Mouse (Mus musculus) MEL (cell line): ENCODE data around the gene Ripor2. TPM values are rescaled to one million over a fixed set of nuclear protein-coding genes. Genes with fewer than 3 reads are reported as not detected.
A peak's percentile ranks its signal among the peaks of the same experiment; 100 is the strongest.

Source experiments
- DNase-seq: peaks from one replicate; pipeline ENCODE4 v3.0.0; 2011; ENCODE audit warnings: low read depth, low spot score
- H3K27ac ChIP-seq: 2 replicates; pipeline ENCODE4 v1.5.1; 2012; ENCODE audit warnings: low read depth, mild to moderate bottlenecking, control low read depth, low read length, moderate library complexity; ENCODE audit not compliant: control insufficient read depth
- H3K27me3 ChIP-seq, 2 experiments: fragments of 150-350 bp in 1 of 2; sonication (generic) in 1 of 2; 2 replicates each; pipeline ENCODE4 v1.6.1; 2012; ENCODE audit warnings: low read length in 2 of 2, mild to moderate bottlenecking in 2 of 2, improper control_type of control experiment in 1 of 2, moderate library complexity in 1 of 2; ENCODE audit not compliant: insufficient read depth in 2 of 2, control insufficient read depth in 1 of 2
- H3K36me3 ChIP-seq, 2 experiments: 2 replicates each; pipeline ENCODE4 v1.6.1; 2012 to 2014; ENCODE audit warnings: low read length in 2 of 2, improper control_type of control experiment in 1 of 2, inconsistent platforms in 1 of 2, mild to moderate bottlenecking in 1 of 2; ENCODE audit not compliant: insufficient read depth in 2 of 2, control insufficient read depth in 1 of 2
- H3K4me1 ChIP-seq, 2 experiments: fragments of 150-350 bp in 1 of 2; sonication (generic) in 1 of 2; 2 replicates each; pipeline ENCODE4 v1.6.1; 2012; ENCODE audit warnings: low read length in 2 of 2, improper control_type of control experiment in 1 of 2, mild to moderate bottlenecking in 1 of 2; ENCODE audit not compliant: insufficient read depth in 2 of 2, control insufficient read depth in 1 of 2
- H3K4me3 ChIP-seq, 2 experiments: fragments of 150-350 bp in 1 of 2; sonication (generic) in 1 of 2; 2 replicates each; pipeline ENCODE4 v1.5.1; 2012; ENCODE audit warnings: low read depth in 2 of 2, low read length in 2 of 2, mild to moderate bottlenecking in 2 of 2, moderate library complexity in 2 of 2, control low read depth in 1 of 2, improper control_type of control experiment in 1 of 2; ENCODE audit not compliant: control insufficient read depth in 1 of 2, insufficient read depth in 1 of 2
- H3K79me2 ChIP-seq: 2 replicates; pipeline ENCODE4 v1.6.1; 2012; ENCODE audit warnings: mild to moderate bottlenecking, low read length, moderate library complexity; ENCODE audit not compliant: control insufficient read depth, poor library complexity, insufficient read depth
- H3K9ac ChIP-seq: 2 replicates; pipeline ENCODE4 v1.6.1; 2012; ENCODE audit warnings: low read depth, mild to moderate bottlenecking, control low read depth, low read length, moderate library complexity; ENCODE audit not compliant: control insufficient read depth, poor library complexity, severe bottlenecking
- H3K9me3 ChIP-seq: fragments of 150-350 bp; sonication (generic); replicated peaks from 2 replicates; pipeline ENCODE4 v1.6.1; 2012; ENCODE audit warnings: mild to moderate bottlenecking, low read length, improper control_type of control experiment, moderate library complexity; ENCODE audit not compliant: insufficient read depth
- CHD2 ChIP-seq: IDR thresholded peaks from 2 replicates; pipeline ENCODE4 v1.6.1; 2011; ENCODE audit warnings: low read length, improper control_type of control experiment
- ELF1 ChIP-seq: IDR thresholded peaks from 2 replicates; pipeline ENCODE4 v1.6.1; 2014; ENCODE audit warnings: low read depth, mild to moderate bottlenecking, inconsistent platforms, low read length, improper control_type of control experiment, moderate library complexity
- EP300 ChIP-seq, 2 experiments: IDR thresholded peaks; 2 replicates each; pipeline ENCODE4 v1.6.1; 2011; ENCODE audit warnings: improper control_type of control experiment in 2 of 2, low read length in 2 of 2, low read depth in 1 of 2, mild to moderate bottlenecking in 1 of 2
- ETS1 ChIP-seq: IDR thresholded peaks from 2 replicates; pipeline ENCODE4 v1.6.1; 2012; ENCODE audit warnings: low read depth, mild to moderate bottlenecking, inconsistent platforms, low read length, improper control_type of control experiment, moderate library complexity
- GABPA ChIP-seq: IDR thresholded peaks from 2 replicates; pipeline ENCODE4 v1.6.1; 2012; ENCODE audit warnings: low read depth, mild to moderate bottlenecking, inconsistent platforms, low read length, improper control_type of control experiment, moderate library complexity
- GATA1 ChIP-seq: IDR thresholded peaks from 2 replicates; pipeline ENCODE4 v1.6.1; 2011; ENCODE audit warnings: low read depth, low read length, improper control_type of control experiment
- HCFC1 ChIP-seq: IDR thresholded peaks from 2 replicates; pipeline ENCODE4 v1.6.1; 2012; ENCODE audit warnings: low read depth, mild to moderate bottlenecking, inconsistent platforms, low read length, improper control_type of control experiment, moderate library complexity
- JUND ChIP-seq: IDR thresholded peaks from 2 replicates; pipeline ENCODE4 v1.6.1; 2011; ENCODE audit warnings: low read depth, mild to moderate bottlenecking, improper control_type of control experiment, low read length
- KAT2A ChIP-seq: conservative IDR thresholded peaks from 2 replicates; pipeline ENCODE4 v1.6.1; 2012; ENCODE audit warnings: low read depth, low read length, improper control_type of control experiment, inconsistent platforms
- MAFK ChIP-seq: IDR thresholded peaks from 2 replicates; pipeline ENCODE4 v1.6.1; 2011; ENCODE audit warnings: low read depth, mild to moderate bottlenecking, low read length, improper control_type of control experiment, borderline replicate concordance
- MAX ChIP-seq: IDR thresholded peaks from 2 replicates; pipeline ENCODE4 v1.6.1; 2011; ENCODE audit warnings: low read length, improper control_type of control experiment
- MAZ ChIP-seq: IDR thresholded peaks from 2 replicates; pipeline ENCODE4 v1.6.1; 2012; ENCODE audit warnings: low read depth, mild to moderate bottlenecking, inconsistent platforms, low read length, improper control_type of control experiment
- MXI1 ChIP-seq: IDR thresholded peaks from 2 replicates; pipeline ENCODE4 v1.6.1; 2011; ENCODE audit warnings: mild to moderate bottlenecking, low read depth, low read length, improper control_type of control experiment
- MYB ChIP-seq: IDR thresholded peaks from 2 replicates; pipeline ENCODE4 v1.6.1; 2011; ENCODE audit warnings: mild to moderate bottlenecking, low read depth, low read length, improper control_type of control experiment
- NELFE ChIP-seq: IDR thresholded peaks from 2 replicates; pipeline ENCODE4 v1.6.1; 2011; ENCODE audit warnings: low read depth, low read length, improper control_type of control experiment
- POLR2A ChIP-seq, 2 experiments: IDR thresholded peaks; 2 replicates each; pipeline ENCODE4 v1.6.1; 2011 to 2012; ENCODE audit warnings: low read length in 2 of 2, mild to moderate bottlenecking in 2 of 2, control low read depth in 1 of 2, improper control_type of control experiment in 1 of 2, low read depth in 1 of 2, moderate library complexity in 1 of 2; ENCODE audit not compliant: control insufficient read depth in 1 of 2, insufficient read depth in 1 of 2, poor library complexity in 1 of 2
- POLR2AphosphoS5 ChIP-seq: IDR thresholded peaks from 2 replicates; pipeline ENCODE4 v1.6.1; 2012; ENCODE audit warnings: low read depth, borderline replicate concordance, mild to moderate bottlenecking, inconsistent platforms, low read length, moderate library complexity, mixed read lengths
- RAD21 ChIP-seq: IDR thresholded peaks from 2 replicates; pipeline ENCODE4 v1.6.1; 2011; ENCODE audit warnings: mild to moderate bottlenecking, low read depth, low read length, improper control_type of control experiment
- RCOR1 ChIP-seq: IDR thresholded peaks from 2 replicates; pipeline ENCODE4 v1.6.1; 2012; ENCODE audit warnings: low read depth, mild to moderate bottlenecking, inconsistent platforms, low read length, improper control_type of control experiment
- SIN3A ChIP-seq: IDR thresholded peaks from 2 replicates; pipeline ENCODE4 v1.6.1; 2012; ENCODE audit warnings: low read length, improper control_type of control experiment, inconsistent platforms
- SMC3 ChIP-seq: IDR thresholded peaks from 2 replicates; pipeline ENCODE4 v1.6.1; 2011; ENCODE audit warnings: low read depth, low read length, improper control_type of control experiment
- UBTF ChIP-seq: IDR thresholded peaks from 2 replicates; pipeline ENCODE4 v1.6.1; 2012; ENCODE audit warnings: low read depth, mild to moderate bottlenecking, inconsistent platforms, low read length, improper control_type of control experiment, moderate library complexity, borderline replicate concordance; ENCODE audit not compliant: insufficient read depth
- USF1 ChIP-seq: IDR thresholded peaks from 2 replicates; pipeline ENCODE4 v1.6.1; 2014; ENCODE audit warnings: low read depth, mild to moderate bottlenecking, inconsistent platforms, low read length, improper control_type of control experiment, moderate library complexity
- ZKSCAN1 ChIP-seq: IDR thresholded peaks from 2 replicates; pipeline ENCODE4 v1.6.1; 2012; ENCODE audit warnings: low read depth, mild to moderate bottlenecking, inconsistent platforms, low read length, improper control_type of control experiment, moderate library complexity
- polyA plus RNA-seq, 2 experiments: library from polyadenylated mRNA; stranded (reverse) in 1 of 2; unstranded in 1 of 2; fragments of >175 nt in 1 of 2; fragments of >200 nt in 1 of 2; gene quantifications; 2 replicates each; pipeline versions ENCODE4 v1.2.1 to v1.2.4; 2012; ENCODE audit warnings: low replicate concordance in 2 of 2, low read depth in 1 of 2; ENCODE audit not compliant: insufficient read length in 2 of 2, insufficient read depth in 1 of 2, missing spikeins in 1 of 2
- total RNA-seq: library from RNA; depleted of rRNA; stranded (reverse); fragments of 300-350 nt; gene quantifications from 2 replicates; pipeline ENCODE4 v1.2.3, GENCODE M21; 2012

The Ripor2 gene
- total and polyA plus RNA-seq, 3 experiments, result 13.5 to 18.5 TPM; not detected in 1

DNA sequence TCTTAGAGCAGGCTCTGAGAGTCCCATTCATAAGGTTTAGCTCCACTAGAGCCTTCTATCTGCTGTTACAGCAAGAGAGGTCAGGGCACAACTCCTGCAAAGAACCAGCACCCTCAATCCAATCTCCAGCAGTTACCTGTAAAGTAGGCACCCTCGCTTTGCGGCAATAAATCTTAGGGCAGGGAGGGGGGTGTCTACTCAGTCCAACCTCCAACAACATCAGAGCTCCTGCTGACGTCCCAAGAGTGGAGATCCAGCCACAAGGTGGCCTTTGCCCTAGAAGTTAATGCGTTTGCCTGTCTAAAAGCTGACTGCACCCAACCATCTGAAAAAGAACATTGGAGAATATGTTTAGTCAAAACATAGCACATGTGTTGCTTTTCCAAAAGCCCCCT lies 58.2 kb downstream of the Ripor2 start:
- DNase-seq, result no peak
- H3K79me2 ChIP-seq, result no peaks in the 10 kb centered on the region
- no peaks in the 10 kb centered on the region for H3K27me3 ChIP-seq
- TF ChIP-seq MYB, result no peak
- TF ChIP-seq GABPA, result no peak
- TF ChIP-seq GATA1, result no peak
- no peak for TF ChIP-seq MAFK
- TF ChIP-seq SIN3A, result no peak
- TF ChIP-seq RAD21, result no peak
- no peak for TF ChIP-seq RCOR1
- no peak for TF ChIP-seq KAT2A
- no peak for TF ChIP-seq NELFE
- TF ChIP-seq CHD2, result no peak
- TF ChIP-seq MAX, result no peak
- peaks cover 0 to 7% of the 10 kb centered on the region in 2 experiments; a peak in 2 of 4 replicates for H3K36me3 ChIP-seq
- no peak overlapping the region for H3K27ac ChIP-seq
- no peak overlapping the region for H3K9ac ChIP-seq
- no peaks in the 10 kb centered on the region for H3K9me3 ChIP-seq
- peaks cover 0 to 12% of the 10 kb centered on the region in 2 experiments; a peak in 3 of 4 replicates for H3K4me1 ChIP-seq
- H3K4me3 ChIP-seq, result no peak overlapping the region

GRCm38 (mm10) chr13:24640836-24641385 lies 58.9 kb downstream of the Ripor2 start:
- Histone ChIP-seq H3K4me3 (no peak overlapping the region), H3K27ac (no peak overlapping the region)

DNA sequence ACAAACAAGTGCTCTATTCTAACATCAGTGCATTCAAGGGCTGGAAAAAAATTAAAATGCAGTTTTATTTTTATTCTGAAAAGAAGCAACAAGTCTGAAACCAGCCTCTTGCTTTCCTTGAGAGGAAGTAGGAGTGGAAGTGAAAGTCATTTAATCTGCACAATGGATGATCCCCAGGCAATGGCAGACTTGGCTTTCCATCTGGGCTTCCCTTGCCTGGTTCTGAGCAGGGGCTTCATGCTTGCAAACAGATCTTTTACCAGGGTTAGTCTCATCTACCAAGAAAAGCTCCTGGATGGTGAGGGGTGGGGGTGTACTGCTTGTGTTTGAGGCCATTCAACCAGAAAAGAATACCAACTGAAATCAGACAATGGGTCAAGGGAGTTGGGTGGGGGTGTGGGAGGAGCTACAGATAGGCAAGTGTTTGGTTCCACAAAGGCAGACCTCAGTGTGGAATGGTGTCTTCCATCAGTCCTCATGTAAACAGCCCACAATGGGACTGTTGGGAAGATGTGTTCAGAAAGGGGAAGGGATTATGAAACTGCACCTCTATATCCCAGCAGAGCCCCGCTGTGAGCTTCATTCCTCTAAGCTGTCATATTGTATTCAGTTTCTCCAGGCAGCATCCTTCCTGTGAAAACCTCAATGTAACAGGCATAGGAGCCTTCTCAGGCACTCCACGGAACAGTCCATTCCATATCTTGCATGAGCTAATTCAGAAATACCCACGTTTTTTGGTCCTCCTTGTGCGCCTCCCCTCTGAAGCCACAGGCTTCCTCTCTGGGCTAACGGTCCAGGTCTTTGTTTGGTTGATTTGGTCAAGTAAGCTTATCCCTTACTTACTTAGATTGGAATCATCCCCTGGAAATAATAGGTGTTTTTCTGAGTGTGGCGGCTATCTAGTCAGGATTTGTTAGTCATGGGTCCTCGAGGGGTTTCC lies 59.8 kb downstream of the Ripor2 start:
- peak; percentile 29 for DNase-seq
- peaks cover 0 to 12% of the 10 kb centered on the region in 2 experiments; a peak in 3 of 4 replicates for H3K4me1 ChIP-seq
- no peaks in the 10 kb centered on the region for H3K9me3 ChIP-seq
- H3K27ac ChIP-seq, result no peak overlapping the region
- H3K27me3 ChIP-seq, result no peaks in the 10 kb centered on the region
- H3K4me3 ChIP-seq, result no peak overlapping the region
- H3K79me2 ChIP-seq, result no peaks in the 10 kb centered on the region
- peaks cover 0 to 7% of the 10 kb centered on the region in 2 experiments; a peak in 2 of 4 replicates for H3K36me3 ChIP-seq
- no peak overlapping the region for H3K9ac ChIP-seq
- TF ChIP-seq ZKSCAN1 (no peak), ETS1 (no peak), NELFE (no peak), POLR2A (IDR thresholded peaks at IDR 0.05; ENCODE audit: control insufficient read depth in 1 of 2, insufficient read depth in 1 of 2, low read depth in 1 of 2, low read length in 2 of 2, poor library complexity in 1 of 2) (no peak), MAFK (no peak), GATA1 (no peak), MAZ (no peak), EP300 (IDR thresholded peaks at IDR 0.05; ENCODE audit: low read depth in 1 of 2, low read length in 2 of 2) (no peak), USF1 (no peak), MXI1 (no peak), HCFC1 (no peak), POLR2AphosphoS5 (no peak), SMC3 (no peak), ELF1 (no peak), UBTF (no peak)

More at GRCm38 (mm10) chr13:24640836-24641385, 58.9 kb downstream of the Ripor2 start:
- TF ChIP-seq EP300 (IDR thresholded peaks at IDR 0.05; ENCODE audit: low read depth in 1 of 2, low read length in 2 of 2) (no peak), MAFK (no peak), CHD2 (no peak), JUND (no peak)
- Histone ChIP-seq H3K9ac (no peak overlapping the region), H3K9me3 (no peaks in the 10 kb centered on the region), H3K79me2 (no peaks in the 10 kb centered on the region), H3K4me1 (peaks cover 0 to 12% of the 10 kb centered on the region in 2 experiments; a peak in 3 of 4 replicates), H3K36me3 (peaks cover 0 to 7% of the 10 kb centered on the region in 2 experiments; a peak in 2 of 4 replicates), H3K27me3 (no peaks in the 10 kb centered on the region)
- DNase-seq, result no peak
